Mouse (Mus musculus) A20 (cell line): Measurements from ENCODE around the gene Cpa1.

Experiments
- DNase-seq: peaks from one replicate; pipeline ENCODE4 v3.0.0-alpha.2; 2011; ENCODE audit warnings: low read depth, low spot score

The Cpa1 gene

GRCm38 (mm10) chr6:30673764-30674561 lies 34.9 kb downstream of the Cpa1 start:
- no peak for DNase-seq

GRCm38 (mm10) chr6:30674714-30675280 lies 35.8 kb downstream of the Cpa1 start:
- DNase-seq = no peak

- no peak for DNase-seq
Observed at GRCm38 (mm10) chr6:30675281-30675771, 36.3 kb downstream of the Cpa1 start.

GRCm38 (mm10) chr6:30676506-30676905 lies 37.5 kb downstream of the Cpa1 start:
- no peak for DNase-seq

- DNase-seq = no peak
Observed at GRCm38 (mm10) chr6:30677591-30677990, 38.6 kb downstream of the Cpa1 start.

- DNase-seq = no peak
Observed at GRCm38 (mm10) chr6:30678482-30678881, 39.5 kb downstream of the Cpa1 start.

- DNase-seq = no peak
Observed at GRCm38 (mm10) chr6:30679567-30679966, 40.5 kb downstream of the Cpa1 start.

GRCm38 (mm10) chr6:30680442-30680841 lies 41.4 kb downstream of the Cpa1 start:
- DNase-seq = no peak

GRCm38 (mm10) chr6:30681935-30682900 lies 43.2 kb downstream of the Cpa1 start:
- DNase-seq = no peak

- no peak for DNase-seq
Observed at GRCm38 (mm10) chr6:30684570-30684969, 45.6 kb downstream of the Cpa1 start.

GRCm38 (mm10) chr6:30687198-30687597 lies 48.2 kb downstream of the Cpa1 start:
- DNase-seq = no peak

- DNase-seq = no peak
Observed at GRCm38 (mm10) chr6:30692826-30693225, 53.8 kb downstream of the Cpa1 start.

- DNase-seq = peak; percentile 98
Observed at GRCm38 (mm10) chr6:30693350-30693991, 54.5 kb downstream of the Cpa1 start, which contains the start of gene Cep41. Gene Cep41 (minus strand): TSS chr6:30693749.

- DNase-seq = no peak
Observed at GRCm38 (mm10) chr6:30694209-30694608, 55.2 kb downstream of the Cpa1 start.
